Mouse (Mus musculus) olfactory bulb, adult 2 months (tissue): ENCODE data around the gene Tenm3.

Experiments used
- CTCF ChIP-seq: fragments of 200-500 bp; IDR thresholded peaks from 2 replicates; pipeline ENCODE4 v1.5.1; 2012; ENCODE audit warnings: low read depth, mild to moderate bottlenecking, low read length, moderate library complexity; ENCODE audit not compliant: insufficient read depth
- POLR2A ChIP-seq: fragments of 200-500 bp; IDR thresholded peaks from 2 replicates; pipeline ENCODE4 v1.6.1; 2012; ENCODE audit warnings: mild to moderate bottlenecking, low read depth, low read length, moderate library complexity; ENCODE audit not compliant: insufficient read depth

GRCm38 (mm10) chr8:48722744-48723143 is 121.0 kb downstream of the Tenm3 start:
- no peak for TF ChIP-seq POLR2A
- TF ChIP-seq CTCF: no peak
